Mouse (Mus musculus) E14TG2a.4 (cell line): ENCODE measurements at regions not wholly inside any gene's neighbourhood (a gene's known extent, or its start where the extent isn't known, plus 50 kb on each side); places are given as distances from the start of the nearest gene placed in this dataset.

ENCODE experiments used
- CTCF ChIP-seq: conservative IDR thresholded peaks from 2 replicates; pipeline ENCODE4 v1.5.1; 2014; ENCODE audit warnings: low read length
- NANOG ChIP-seq: IDR thresholded peaks from 2 replicates; pipeline ENCODE4 v1.6.1; 2014; ENCODE audit warnings: borderline replicate concordance, low read length, mixed read lengths
- POU5F1 ChIP-seq: IDR thresholded peaks from 2 replicates; pipeline ENCODE4 v1.6.1; 2014; ENCODE audit warnings: low read length, borderline replicate concordance

DNA sequence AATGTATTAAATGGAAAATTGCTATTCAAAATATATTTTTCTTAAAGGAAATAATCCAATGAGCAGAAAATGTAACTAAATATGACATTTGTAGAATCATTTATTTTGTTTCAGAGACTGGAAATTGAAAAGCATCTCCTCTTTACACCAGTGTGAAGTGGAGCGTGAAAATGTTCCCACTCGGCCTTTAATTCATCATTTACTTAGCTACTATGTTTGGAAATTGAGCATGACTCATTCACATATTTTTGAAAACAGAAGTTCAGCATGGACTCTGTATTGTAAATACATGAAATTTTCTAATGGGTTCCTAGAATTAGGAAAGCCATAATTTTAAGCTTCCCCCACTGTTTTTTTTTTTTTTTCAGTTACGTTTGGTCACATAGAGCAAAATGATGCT, 314.2 kb upstream of the Adam34 start:
- TF ChIP-seq CTCF (no peak), NANOG (no peak), POU5F1 (no peak)
